Mouse (Mus musculus) WW6 (cell line): ENCODE measurements around the gene Cebpe.

Source experiments
- DNase-seq: peaks from one replicate; pipeline ENCODE4 v3.0.0-alpha.2; 2013; ENCODE audit warnings: low read depth, low spot score

The Cebpe gene

GRCm38 (mm10) chr14:54721711-54722110 is 9.7 kb upstream of the Cebpe start:
- DNase-seq: no peak

GRCm38 (mm10) chr14:54720654-54721350 is 8.8 kb upstream of the Cebpe start:
- DNase-seq: no peak

GRCm38 (mm10) chr14:54720041-54720440 is 8.1 kb upstream of the Cebpe start:
- no peak for DNase-seq

- DNase-seq: no peak
Measured at GRCm38 (mm10) chr14:54715402-54715801, 3.4 kb upstream of the Cebpe start.

GRCm38 (mm10) chr14:54714617-54715081 is 2.7 kb upstream of the Cebpe start:
- no peak for DNase-seq

- DNase-seq: peak; percentile 46
Measured at GRCm38 (mm10) chr14:54714121-54714520, 2.1 kb upstream of the Cebpe start.

GRCm38 (mm10) chr14:54712861-54713260 is 887 bp upstream of the Cebpe start:
- no peak for DNase-seq

GRCm38 (mm10) chr14:54709054-54709453 is 2.9 kb downstream of the Cebpe start:
- no peak for DNase-seq

- no peak for DNase-seq
Measured at GRCm38 (mm10) chr14:54706589-54707320, 5.2 kb downstream of the Cebpe start.

- DNase-seq: no peak
Measured at GRCm38 (mm10) chr14:54705844-54706243, 6.1 kb downstream of the Cebpe start.

- no peak for DNase-seq
Measured at GRCm38 (mm10) chr14:54703207-54703606, 8.8 kb downstream of the Cebpe start.

- peak; percentile 49 for DNase-seq
Measured at GRCm38 (mm10) chr14:54701298-54701697, 10.7 kb downstream of the Cebpe start.

- DNase-seq: no peak
Measured at GRCm38 (mm10) chr14:54699586-54699985, 12.4 kb downstream of the Cebpe start.

- DNase-seq: no peak
Measured at GRCm38 (mm10) chr14:54698733-54699132, 13.2 kb downstream of the Cebpe start, which contains the start of gene Gm29776. TSS of gene Gm29776 (minus strand) at chr14:54698833.

- no peak for DNase-seq
Measured at GRCm38 (mm10) chr14:54696752-54697151, 15.2 kb downstream of the Cebpe start.

- no peak for DNase-seq
Measured at GRCm38 (mm10) chr14:54695042-54695441, 16.9 kb downstream of the Cebpe start.

GRCm38 (mm10) chr14:54687251-54687650 is 24.7 kb downstream of the Cebpe start:
- DNase-seq: no peak

GRCm38 (mm10) chr14:54686522-54687143 is 25.3 kb downstream of the Cebpe start, which contains the start of gene Acin1:
TSS of gene Acin1 (minus strand) at chr14:54686931.
- peak; percentile 78 for DNase-seq

- DNase-seq: peak; percentile 75
Measured at GRCm38 (mm10) chr14:54686063-54686521, 25.9 kb downstream of the Cebpe start, which contains the start of gene 1700123O20Rik. TSS of gene 1700123O20Rik (plus strand) at chr14:54686216.

- DNase-seq: no peak
Measured at GRCm38 (mm10) chr14:54685471-54685870, 26.5 kb downstream of the Cebpe start.

GRCm38 (mm10) chr14:54682396-54682795 is 29.6 kb downstream of the Cebpe start:
- no peak for DNase-seq

- DNase-seq: no peak
Measured at GRCm38 (mm10) chr14:54678657-54679304, 33.2 kb downstream of the Cebpe start.
